Mouse (Mus musculus): ENCODE results near the gene Cntd1. TPM values are rescaled to one million over a fixed set of nuclear protein-coding genes. Genes with fewer than 3 reads are reported as not detected.

Gene Cntd1
- total RNA-seq, 2 experiments from 2014 or later: 0.20 to 0.36 TPM

GRCm38 (mm10) chr11:101245071-101245470, 33.7 kb upstream of the Cntd1 start:
- peak overlapping the region; percentile 92 for H3K27ac ChIP-seq
- TF ChIP-seq CTCF (IDR thresholded peaks at IDR 0.05): no peak
- DNase-seq: peak; percentile 76
- intact Hi-C loops (cut with DNase I): no loop called here
- peak overlapping the region; percentile 90 for H3K4me3 ChIP-seq

GRCm38 (mm10) chr11:101245855-101246701, 32.7 kb upstream of the Cntd1 start, which contains the start of gene Ramp2:
Gene Ramp2, plus strand, starts transcription at chr11:101246028.
- Histone ChIP-seq H3K27ac (peak within 1 kb of the TSS; percentile 92), H3K4me3 (peak within 1 kb of the TSS; percentile 90)
- intact Hi-C loops (cut with DNase I): loop anchor here (1.0 kb wide), 1 partner anchor 15 kb away; no protein-coding TSS in a partner anchor
- peak; percentile 80 for DNase-seq
- 0 out of 2 replicates have a peak, but pooled peaks have one; percentile 0 for TF ChIP-seq CTCF (IDR thresholded peaks at IDR 0.05)

- no peak for TF ChIP-seq CTCF (IDR thresholded peaks at IDR 0.05)
- intact Hi-C loops (cut with DNase I): loop anchor here (1.0 kb wide), 1 partner anchor 15 kb away; no protein-coding TSS in a partner anchor
- DNase-seq: no peak
- peak overlapping the region; percentile 90 for H3K4me3 ChIP-seq
- H3K27ac ChIP-seq: peak overlapping the region; percentile 92
Measured at GRCm38 (mm10) chr11:101246702-101247012, 32.2 kb upstream of the Cntd1 start.

GRCm38 (mm10) chr11:101247521-101248030, 31.2 kb upstream of the Cntd1 start:
- no peak for TF ChIP-seq CTCF (IDR thresholded peaks at IDR 0.05)
- intact Hi-C loops (cut with DNase I): loop anchor here (1.0 kb wide), 1 partner anchor 35 kb away; no protein-coding TSS in a partner anchor
- Histone ChIP-seq H3K4me3 (peak overlapping the region; percentile 90), H3K27ac (peak overlapping the region; percentile 92)
- no peak for DNase-seq

- H3K27ac ChIP-seq: peak overlapping the region; percentile 92
- DNase-seq: peak; percentile 70
- TF ChIP-seq CTCF (IDR thresholded peaks at IDR 0.05): peak; percentile 74
- H3K4me3 ChIP-seq: peak overlapping the region; percentile 90
- intact Hi-C loops (cut with DNase I): loop anchor here (1.0 kb wide), 1 partner anchor 36 kb away; no protein-coding TSS in a partner anchor
Measured at GRCm38 (mm10) chr11:101248258-101248994, 30.4 kb upstream of the Cntd1 start.

- DNase-seq: no peak
- Histone ChIP-seq H3K27ac (no peak overlapping the region), H3K4me3 (no peak overlapping the region)
- intact Hi-C loops (cut with DNase I): loop anchor here (5.0 kb wide), 2 partner anchors 51 to 141 kb away; partner anchors contain the start of gene Becn1
- no peak for TF ChIP-seq CTCF (IDR thresholded peaks at IDR 0.05)
Measured at GRCm38 (mm10) chr11:101251031-101251430, 27.8 kb upstream of the Cntd1 start.

- Histone ChIP-seq H3K27ac (peak overlapping the region; percentile 95), H3K4me3 (peak overlapping the region; percentile 90)
- DNase-seq: no peak
- intact Hi-C loops (cut with DNase I): loop anchor here (5.0 kb wide), 2 partner anchors 49 to 139 kb away; partner anchors contain the start of gene Becn1
- no peak for TF ChIP-seq CTCF (IDR thresholded peaks at IDR 0.05)
Measured at GRCm38 (mm10) chr11:101252941-101253340, 25.9 kb upstream of the Cntd1 start.

- Histone ChIP-seq H3K27ac (peak within 1 kb of the TSS; percentile 95), H3K4me3 (peak within 1 kb of the TSS; percentile 90)
- DNase-seq: peak; percentile 90
- TF ChIP-seq CTCF (IDR thresholded peaks at IDR 0.05): no peak
- intact Hi-C loops (cut with DNase I): loop anchor here (5.0 kb wide), 2 partner anchors 48 to 138 kb away; partner anchors contain the start of gene Becn1
Measured at GRCm38 (mm10) chr11:101253613-101254389, 25.0 kb upstream of the Cntd1 start, which contains the start of gene Vps25. Gene Vps25, plus strand, starts transcription at chr11:101253707.

GRCm38 (mm10) chr11:101255826-101256775, 22.7 kb upstream of the Cntd1 start:
- Histone ChIP-seq H3K27ac (no peak overlapping the region), H3K4me3 (no peak overlapping the region)
- no peak for DNase-seq
- intact Hi-C loops (cut with DNase I): no loop called here
- no peak for TF ChIP-seq CTCF (IDR thresholded peaks at IDR 0.05)

GRCm38 (mm10) chr11:101259261-101259712, 19.5 kb upstream of the Cntd1 start:
- no peak for TF ChIP-seq CTCF (IDR thresholded peaks at IDR 0.05)
- intact Hi-C loops (cut with DNase I): no loop called here
- DNase-seq: no peak
- Histone ChIP-seq H3K4me3 (no peak overlapping the region), H3K27ac (no peak overlapping the region)

Data from gastrocnemius, adult 2 months (tissue).